Mouse (Mus musculus) cerebral cortex, adult 2 months (tissue): ENCODE results near the gene Men1.

Source experiments
- WGBS: fragments of 180-500 bp; shearing (Covaris S2); methylation state at CpG from one replicate; pipeline ENCODE4 v1.1.7; 2018; 5-methylcytosine and 5-hydroxymethylcytosine counted together

Men1 gene

GRCm38 (mm10) chr19:6304787-6305516 lies 29.8 kb upstream of the Men1 start:
- 29% methylated on average over 5 of the region's 5 CpGs for WGBS

- WGBS, result 79% methylated on average over 8 of the region's 8 CpGs
These were observed 29.2 kb upstream of the Men1 start for GRCm38 (mm10) chr19:6305517-6306115.

- WGBS, result 10% methylated on average over 37 of the region's 38 CpGs
These were observed 28.6 kb upstream of the Men1 start, which contains the start of gene Cdc42bpg for GRCm38 (mm10) chr19:6306137-6306551. Cdc42bpg (plus strand) TSS chr19:6306456.

GRCm38 (mm10) chr19:6306586-6306985 lies 28.2 kb upstream of the Men1 start:
- WGBS, result 2% methylated on average over 34 of the region's 34 CpGs

GRCm38 (mm10) chr19:6307733-6308531 lies 26.8 kb upstream of the Men1 start:
- 93% methylated on average over 9 of the region's 9 CpGs for WGBS

- WGBS, result 95% methylated on average over 5 of the region's 5 CpGs
These were observed 24.6 kb upstream of the Men1 start for GRCm38 (mm10) chr19:6310181-6310580.

GRCm38 (mm10) chr19:6311783-6312182 lies 23.0 kb upstream of the Men1 start:
- 88% methylated on average over 3 of the region's 3 CpGs for WGBS

GRCm38 (mm10) chr19:6313796-6314195 lies 21.0 kb upstream of the Men1 start:
- whole genome bisulfite sequencing, result 76% methylated on average over 8 of the region's 8 CpGs

- WGBS, result 77% methylated on average over 8 of the region's 8 CpGs
These were observed 20.3 kb upstream of the Men1 start for GRCm38 (mm10) chr19:6314513-6314912.

GRCm38 (mm10) chr19:6315573-6315972 lies 19.2 kb upstream of the Men1 start:
- WGBS, result 79% methylated on average over 14 of the region's 14 CpGs

GRCm38 (mm10) chr19:6318145-6318544 lies 16.6 kb upstream of the Men1 start:
- WGBS, result 90% methylated on average over 12 of the region's 12 CpGs

GRCm38 (mm10) chr19:6321358-6321757 lies 13.4 kb upstream of the Men1 start:
- WGBS, result 87% methylated on average over 8 of the region's 8 CpGs

- WGBS, result 87% methylated on average over 33 of the region's 33 CpGs
These were observed 12.8 kb upstream of the Men1 start for GRCm38 (mm10) chr19:6321786-6322621.

GRCm38 (mm10) chr19:6324751-6325150 lies 10.0 kb upstream of the Men1 start:
- WGBS, result 88% methylated on average over 9 of the region's 9 CpGs

GRCm38 (mm10) chr19:6331178-6331577 lies 3.6 kb upstream of the Men1 start:
- 46% methylated on average over 5 of the region's 5 CpGs for WGBS

GRCm38 (mm10) chr19:6331719-6332516 lies 2.9 kb upstream of the Men1 start:
- WGBS, result 19% methylated on average over 13 of the region's 13 CpGs

GRCm38 (mm10) chr19:6333761-6334595 lies 801 bp upstream of the Men1 start:
- 57% methylated on average over 9 of the region's 9 CpGs for WGBS

- under 1% methylated on average over 25 of the region's 25 CpGs for WGBS
These were observed 664 bp downstream of the Men1 start for GRCm38 (mm10) chr19:6335458-6335827.

GRCm38 (mm10) chr19:6336920-6337319 lies 2.1 kb downstream of the Men1 start:
- 94% methylated on average over 10 of the region's 10 CpGs for WGBS

GRCm38 (mm10) chr19:6338171-6338570 lies 3.4 kb downstream of the Men1 start:
- over 99% methylated on average over 7 of the region's 7 CpGs for WGBS
